Mouse (Mus musculus) B cell, adult 62 days (primary cell): ENCODE data around the gene Cage1. TPM values are rescaled to one million over a fixed set of nuclear protein-coding genes. Genes with fewer than 3 reads are reported as not detected.

Source experiments
- total RNA-seq: library from RNA; stranded (reverse); gene quantifications from 4 replicates; pipeline ENCODE4 v1.2.4, GENCODE M21; 2023

Gene Cage1
- 2.2 to 3.4 TPM (median 2.5 TPM) in 4 replicates for total RNA-seq

DNA sequence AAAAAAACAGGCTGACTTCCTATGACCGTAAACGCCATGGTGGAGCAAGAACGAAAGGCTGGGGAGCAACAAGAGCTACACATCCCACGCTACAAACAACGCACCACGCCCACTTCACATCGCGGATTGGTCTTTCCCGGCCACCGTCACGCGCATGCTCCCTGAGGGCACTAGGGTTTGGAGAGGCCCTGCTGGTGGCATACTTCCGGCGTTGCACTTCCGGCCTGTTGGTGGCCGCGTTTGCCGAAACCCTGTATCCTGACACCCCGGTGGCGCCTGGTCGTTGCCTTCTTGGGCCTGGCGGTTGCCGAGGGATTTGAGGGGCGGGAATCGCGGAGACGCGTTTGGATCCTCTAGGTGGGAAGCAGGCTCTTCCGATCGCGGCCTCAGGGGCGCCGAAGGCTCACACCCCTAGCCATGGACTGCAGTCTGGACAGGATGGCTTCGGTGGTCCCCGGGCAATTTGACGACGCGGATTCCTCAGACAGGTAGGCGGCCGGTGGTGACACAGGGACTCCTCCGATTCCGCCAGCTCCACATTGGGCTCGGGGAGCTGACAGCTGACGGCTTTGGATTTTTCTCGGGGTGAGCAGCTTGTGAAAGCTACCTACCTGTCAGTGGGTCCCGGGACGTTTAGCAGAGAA, at the start of gene Cage1:
Gene Cage1, minus strand, starts transcription at position 26 of the 644 bp plus-strand sequence.

GRCm38 (mm10) chr13:38036343-38037043, 376 bp downstream of the Cage1 start, which contains the start of gene Riok1:
Gene Riok1, plus strand, starts transcription at chr13:38036995.

DNA sequence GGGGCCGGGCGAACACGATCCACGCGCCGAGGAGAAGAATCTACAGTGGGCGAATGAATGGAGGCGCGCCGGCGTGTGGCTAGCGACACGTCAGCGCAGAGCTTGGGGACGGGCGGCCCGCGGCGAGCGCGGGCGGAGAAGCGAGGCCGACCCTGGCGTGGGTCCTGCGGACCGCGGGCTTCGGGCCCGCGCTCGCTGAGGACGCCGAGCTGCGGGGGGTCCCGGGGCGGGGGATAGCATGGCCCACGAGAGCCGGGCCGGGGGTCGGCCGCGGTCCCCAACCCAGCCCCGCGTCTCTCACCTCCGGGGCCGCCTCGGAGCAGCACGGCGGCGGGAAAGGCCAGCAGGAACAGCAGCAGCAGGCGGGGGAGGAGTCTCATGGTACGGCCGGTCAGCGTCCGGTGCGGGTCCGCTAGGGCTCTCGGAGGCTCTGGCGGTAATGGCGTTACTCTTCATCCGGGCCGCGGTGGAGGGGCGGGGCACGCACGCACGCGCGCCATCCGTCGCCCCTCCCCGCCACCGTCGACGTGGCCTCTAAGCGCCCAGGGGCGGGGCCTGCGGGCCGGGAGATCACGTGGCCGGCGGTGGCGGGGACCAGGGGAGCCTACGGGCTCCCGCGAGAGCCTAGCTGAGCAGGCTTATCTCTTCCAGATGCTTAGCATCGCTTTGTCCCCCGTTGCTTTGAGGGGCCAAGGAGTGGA, 43.0 kb downstream of the Cage1 start, which contains the start of gene Ssr1:
Gene Ssr1, minus strand, starts transcription at position 514 of the 701 bp plus-strand sequence.

Other genes with a start within 250 kb of the Cage1 start
- gene Ssr1, start 42.9 kb downstream of the Cage1 start, total RNA-seq: 60.2 to 65.5 TPM (median 62.9 TPM) in 4 replicates
- gene Riok1, start 74 bp downstream of the Cage1 start, total RNA-seq: 108 to 117 TPM (median 113 TPM) in 4 replicates
- not detected in 4 replicates for gene Dsp, start 114.2 kb upstream of the Cage1 start, total RNA-seq
- 44.3 to 62.7 TPM (median 58.0 TPM) in 4 replicates for gene Snrnp48, start 167.9 kb upstream of the Cage1 start, total RNA-seq